In the genomic region with DNA sequence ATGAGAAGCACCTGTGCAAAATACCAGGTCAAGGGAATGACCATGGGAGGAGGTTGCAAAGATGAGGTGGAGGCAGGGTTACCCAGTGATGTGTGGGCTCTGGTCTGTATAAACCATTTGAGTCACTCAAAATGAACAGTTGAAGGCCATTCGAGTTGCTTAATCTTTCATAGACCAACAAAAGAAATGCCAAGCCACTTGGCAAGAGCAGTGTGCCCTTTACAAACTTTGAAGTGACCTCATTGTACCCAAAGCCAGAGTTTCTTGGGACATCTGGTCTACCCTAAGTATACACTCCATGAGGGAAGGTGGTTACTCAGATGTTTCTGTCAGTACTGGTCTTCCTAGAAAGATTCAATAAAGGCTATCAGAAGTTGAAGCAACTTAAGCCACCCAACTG, we compare ENCODE assay signal across 17 mouse cellular contexts.
"Had no signal": no experiment of that assay in that cellular context is flagged by ENCODE, and none has a peak within 500 bp of the region (broad histone marks: within the 10 kb centered on the region; RNA-seq: fewer than 3 reads in every experiment).

No protein-coding gene starts in this region.

- H3K9me3 ChIP-seq: limb, embryonic 12.5 days; limb, embryonic 15.5 days; liver, embryonic 12.5 days; liver, embryonic 15.5 days; midbrain, embryonic 12.5 days; neural tube, embryonic 13.5 days had no signal

- H3K27me3 ChIP-seq: limb, embryonic 12.5 days; limb, embryonic 15.5 days; liver, embryonic 12.5 days; liver, embryonic 15.5 days; midbrain, embryonic 12.5 days; neural tube, embryonic 13.5 days had no signal

- H3K4me1 ChIP-seq: liver, embryonic 15.5 days; midbrain, embryonic 12.5 days; neural tube, embryonic 13.5 days had no signal

- ATAC-seq: liver, embryonic 12.5 days; midbrain, embryonic 16.5 days had no signal

- H3K9ac ChIP-seq: limb, embryonic 12.5 days; limb, embryonic 15.5 days; liver, embryonic 12.5 days; liver, embryonic 15.5 days; midbrain, embryonic 12.5 days; neural tube, embryonic 13.5 days had no signal

- H3K36me3 ChIP-seq: limb, embryonic 12.5 days; limb, embryonic 15.5 days; liver, embryonic 12.5 days; liver, embryonic 15.5 days; midbrain, embryonic 12.5 days; neural tube, embryonic 13.5 days had no signal

- H3K27ac ChIP-seq: kidney, postnatal 0 days; limb, embryonic 12.5 days; limb, embryonic 15.5 days; liver, embryonic 12.5 days; liver, embryonic 15.5 days; midbrain, embryonic 12.5 days; neural tube, embryonic 13.5 days had no signal

- H3K4me2 ChIP-seq: limb, embryonic 12.5 days; limb, embryonic 15.5 days; liver, embryonic 12.5 days; liver, embryonic 15.5 days; midbrain, embryonic 12.5 days; neural tube, embryonic 13.5 days had no signal

- DNase-seq: kidney, postnatal 25 days; left cerebral cortex, postnatal 4 days; lung, adult 2 months; lung, postnatal 14 days; retina, postnatal 1 day; right cerebral cortex, postnatal 25 days; thymus, adult 18-20 months; thymus, postnatal 4 days had no signal

- H3K4me3 ChIP-seq: limb, embryonic 12.5 days; limb, embryonic 15.5 days; liver, embryonic 12.5 days; liver, embryonic 15.5 days; midbrain, embryonic 12.5 days; myocyte; neural tube, embryonic 13.5 days had no signal
